Mouse (Mus musculus): ENCODE measurements around the gene Ksr1.

Ksr1 gene

DNA sequence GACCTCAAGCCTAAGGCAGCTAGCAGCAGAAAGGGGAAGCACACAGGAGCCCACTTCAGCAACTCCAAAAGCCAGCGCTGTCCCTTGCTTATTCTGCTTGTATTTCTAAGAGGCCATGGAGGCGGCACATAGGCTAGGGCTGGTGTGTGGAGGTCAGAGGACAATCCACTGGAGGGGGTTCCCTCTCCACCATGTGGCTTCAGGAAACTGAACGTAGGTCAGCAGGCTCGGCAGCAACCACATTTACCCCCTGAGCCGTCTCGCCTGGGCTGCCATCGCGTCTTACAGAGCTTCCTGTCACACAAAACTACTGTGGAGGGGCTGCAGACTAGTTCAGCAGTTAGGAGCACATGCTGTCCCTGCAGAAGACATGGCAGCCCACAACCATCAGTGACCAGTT is 20.4 kb downstream of the Ksr1 start:
- no peak for DNase-seq (ENCODE audit: low read depth)

DNA sequence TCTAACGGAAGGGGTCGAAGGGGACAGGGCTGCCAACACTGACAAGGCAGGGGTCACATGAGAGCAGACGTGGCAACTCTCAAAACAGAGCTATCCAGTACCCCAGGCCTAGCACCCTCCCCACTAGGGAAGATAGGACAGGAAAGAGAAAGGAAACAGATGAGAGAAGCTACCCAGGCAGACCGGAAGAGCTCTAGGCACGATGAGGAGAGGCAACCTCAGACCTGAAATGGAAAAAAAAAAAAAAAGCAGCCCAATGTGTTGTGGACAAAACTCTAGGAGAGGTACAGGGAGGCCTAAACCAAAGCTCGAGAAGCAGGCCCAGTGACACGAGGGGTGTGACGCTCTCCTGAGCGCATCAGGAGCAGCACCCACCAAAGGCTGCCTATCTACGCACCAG is 23.7 kb downstream of the Ksr1 start:
- no peak for DNase-seq (ENCODE audit: low read depth)

DNA sequence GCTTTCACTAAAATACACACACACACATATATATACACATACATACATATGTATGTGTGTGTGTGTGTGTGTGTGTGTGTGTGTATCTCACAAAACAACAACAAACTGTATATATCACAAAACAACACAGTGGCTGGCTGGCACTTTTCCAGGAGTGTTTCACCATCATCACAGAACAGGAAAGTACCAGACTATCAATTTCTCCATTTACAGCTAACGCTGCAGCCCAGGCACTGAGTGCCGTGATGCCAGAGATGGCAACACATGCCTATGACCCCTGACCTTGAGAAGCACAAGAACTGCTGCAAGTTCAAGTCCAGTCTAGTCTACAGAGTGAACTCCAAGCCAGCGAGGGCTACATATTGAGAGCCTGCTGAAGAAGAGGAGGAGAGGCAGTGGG is 26.1 kb downstream of the Ksr1 start:
- DNase-seq (ENCODE audit: low read depth), result no peak

DNA sequence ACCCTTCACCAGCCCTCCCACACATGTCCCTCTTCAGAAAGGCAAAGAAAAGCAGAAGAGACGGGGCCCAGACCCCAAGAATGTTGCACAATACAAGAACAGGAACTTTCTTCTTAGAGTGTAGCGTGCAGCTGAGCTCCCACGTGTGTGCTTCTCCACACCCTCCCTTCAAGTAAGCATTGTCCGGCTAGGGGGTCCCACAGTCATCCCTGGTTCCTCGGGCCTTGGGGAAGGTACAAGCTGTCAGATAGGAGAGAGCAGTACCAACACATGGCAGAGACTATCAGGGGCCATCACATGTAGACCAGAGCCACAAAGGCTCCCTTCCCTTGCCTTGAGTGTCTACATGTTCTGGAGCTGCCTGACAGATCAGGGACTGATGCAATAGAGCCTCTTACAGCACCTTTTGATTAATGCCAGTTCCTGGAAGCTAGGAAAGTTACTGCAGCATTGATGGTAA is 27.3 kb downstream of the Ksr1 start:
- no peak for DNase-seq (ENCODE audit: low read depth)

DNA sequence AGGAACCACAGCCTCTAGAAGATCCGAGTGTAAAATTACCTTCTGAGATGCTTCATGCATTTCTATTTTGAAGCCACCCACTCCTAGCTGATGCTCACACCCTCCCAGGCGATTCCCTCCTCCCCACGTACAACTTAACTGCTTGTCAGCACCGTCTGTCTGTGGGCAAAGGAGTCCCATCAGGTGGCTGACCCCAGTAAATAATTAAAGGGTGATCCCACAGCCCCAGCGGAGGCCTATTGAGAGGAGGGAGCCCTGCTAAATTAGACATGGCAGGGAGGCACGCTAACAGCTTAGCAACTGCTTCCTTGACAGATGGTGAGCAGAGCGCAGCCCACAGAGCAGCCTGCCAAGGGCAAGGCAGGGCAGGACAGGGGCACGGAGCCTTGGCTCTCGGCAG is 29.5 kb downstream of the Ksr1 start:
- no peak for DNase-seq (ENCODE audit: low read depth)

DNA sequence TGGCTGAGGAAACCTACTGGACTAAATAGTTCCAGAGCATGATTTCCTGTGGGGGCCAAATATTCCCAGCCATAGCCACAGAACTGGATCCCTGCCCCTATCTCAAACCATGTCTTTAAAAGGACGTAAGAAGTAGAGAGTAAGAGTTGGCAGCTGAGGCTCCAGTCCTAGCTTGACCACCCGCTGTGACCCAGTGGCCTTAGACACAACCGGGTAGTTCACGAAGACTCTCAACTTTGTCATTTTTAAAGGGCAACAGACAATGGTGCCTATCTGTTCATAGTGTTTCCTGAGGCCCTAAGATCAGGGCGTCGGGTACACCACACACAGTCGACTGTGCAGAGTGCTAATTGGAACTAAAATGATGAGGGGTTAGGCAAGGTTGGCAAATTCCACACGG is 30.5 kb downstream of the Ksr1 start:
- DNase-seq (ENCODE audit: low read depth), result no peak

DNA sequence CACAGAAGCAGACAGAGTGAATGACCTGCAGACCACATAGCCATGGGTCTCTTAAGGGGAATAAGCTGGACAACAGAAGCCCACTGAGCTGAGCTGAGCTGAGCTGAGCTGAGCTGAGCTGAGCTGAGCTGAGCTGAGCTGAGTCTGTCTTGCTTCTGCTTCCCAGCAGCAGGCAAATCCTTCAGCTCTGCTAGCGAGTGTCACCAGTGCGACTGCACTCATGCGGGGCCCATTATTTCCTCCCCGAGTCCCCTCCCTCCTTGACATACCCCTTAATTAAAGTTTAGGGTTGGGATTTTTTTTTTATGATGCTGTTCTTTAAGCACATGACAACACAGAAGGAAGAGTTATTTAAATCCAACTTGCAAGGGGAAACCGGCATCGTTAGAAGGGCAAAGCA is 32.1 kb downstream of the Ksr1 start:
- DNase-seq (ENCODE audit: low read depth), result no peak

DNA sequence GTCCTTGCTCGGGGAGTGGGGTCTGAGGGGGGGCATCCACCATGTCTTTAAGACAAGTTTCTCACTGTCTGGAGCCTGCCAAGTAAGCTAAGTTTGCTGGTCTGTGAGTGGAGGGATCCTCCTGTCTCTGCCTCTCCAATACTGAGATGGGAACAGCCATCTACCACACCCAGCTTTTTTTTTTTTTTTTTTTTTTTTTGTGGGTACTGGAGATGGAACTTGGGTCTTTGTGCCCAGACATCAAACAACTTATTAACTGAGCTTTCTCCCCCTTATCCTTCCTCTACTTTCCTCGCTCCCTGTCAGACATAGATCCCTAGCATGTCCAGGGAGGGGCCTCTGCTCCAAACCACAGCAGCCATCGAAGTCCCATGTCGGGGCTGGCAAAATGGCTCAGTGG is 32.8 kb downstream of the Ksr1 start:
- no peak for DNase-seq (ENCODE audit: low read depth)

DNA sequence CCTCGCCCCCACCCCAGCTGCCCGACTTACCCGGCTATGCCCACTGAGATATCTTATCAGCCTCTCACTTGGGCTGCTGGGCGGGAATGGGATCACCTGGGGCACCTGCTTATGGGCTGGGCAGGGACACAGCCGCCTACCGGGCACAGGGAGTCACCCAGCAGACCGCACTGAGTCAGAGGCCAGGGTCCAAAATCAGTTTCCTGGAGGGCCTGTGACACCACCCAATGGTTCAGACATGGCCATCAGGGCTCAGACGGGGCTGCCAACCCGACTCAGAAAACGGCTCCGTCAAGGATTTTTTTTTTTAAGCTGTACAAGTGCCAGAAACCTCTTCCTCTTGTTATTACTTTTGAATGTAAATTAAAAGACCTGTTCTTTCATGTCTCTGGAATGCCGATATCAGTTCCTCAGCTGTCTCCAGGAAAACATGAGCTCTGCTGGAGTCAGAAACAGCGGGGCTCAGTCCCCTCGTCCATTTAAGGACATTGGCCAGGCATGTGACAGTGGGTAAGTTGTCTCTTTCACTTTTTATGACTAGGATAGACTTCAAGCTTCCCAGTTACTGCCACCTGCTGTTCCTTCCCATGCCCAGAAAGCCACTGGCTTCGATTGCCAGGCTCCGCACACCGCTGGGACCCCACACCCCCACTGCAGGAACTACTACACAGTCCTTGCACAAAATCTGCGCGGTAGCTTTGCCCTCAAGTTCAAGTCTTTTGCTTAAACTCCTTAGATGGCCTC is 33.5 kb downstream of the Ksr1 start:
- DNase-seq (ENCODE audit: low read depth), result no peak

DNA sequence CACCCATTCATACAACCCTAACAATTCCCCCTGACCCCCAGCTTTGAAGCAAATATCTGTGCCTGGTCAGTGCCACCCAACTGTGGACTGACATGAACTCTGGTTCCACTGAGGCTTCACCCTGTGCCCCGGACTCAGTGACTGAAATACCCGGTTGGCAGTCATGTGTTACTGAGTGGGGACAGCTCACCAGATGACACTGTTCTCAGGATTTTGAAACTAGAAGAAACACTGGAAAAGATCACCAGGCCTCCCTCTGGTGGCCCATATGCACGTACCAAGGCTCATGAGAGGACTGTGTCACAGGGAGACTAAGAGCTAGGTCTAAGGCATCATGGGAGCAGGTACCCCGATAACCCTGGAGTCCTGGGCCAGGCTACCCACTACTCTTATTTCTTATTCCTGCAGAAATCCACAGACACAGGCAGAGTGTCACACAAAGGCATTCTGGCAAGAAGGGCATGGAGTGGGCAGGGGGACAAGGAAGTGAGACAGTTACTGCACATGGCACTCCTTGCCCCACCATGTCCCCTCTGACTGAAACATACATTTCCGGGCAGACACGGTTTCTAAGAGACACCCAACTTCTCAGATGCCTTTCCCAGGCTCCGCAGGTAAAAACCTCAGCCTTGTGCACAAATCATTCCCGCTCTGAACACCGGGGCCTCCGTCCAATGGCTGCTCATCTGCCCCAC is 34.2 kb downstream of the Ksr1 start:
- DNase-seq (ENCODE audit: low read depth), result no peak

DNA sequence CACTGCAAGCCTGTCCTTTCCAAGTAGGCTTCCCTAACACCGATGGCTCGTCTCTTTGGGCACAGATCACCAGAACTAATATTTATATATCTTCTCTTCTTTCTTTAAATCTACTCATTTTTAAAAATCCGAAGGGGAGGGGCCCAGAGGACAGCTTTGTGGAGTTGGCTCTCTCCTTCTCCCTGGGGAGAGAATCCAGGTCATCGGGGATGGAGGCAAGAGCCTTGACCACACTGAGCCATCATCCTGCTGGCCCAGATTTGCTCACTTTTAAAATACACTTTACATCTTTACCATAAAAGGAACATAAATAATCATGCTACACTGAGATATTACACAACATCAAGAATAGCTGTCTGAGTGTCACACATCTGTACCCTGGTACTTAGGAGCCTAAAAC is 35.8 kb downstream of the Ksr1 start:
- no peak for DNase-seq (ENCODE audit: low read depth)

DNA sequence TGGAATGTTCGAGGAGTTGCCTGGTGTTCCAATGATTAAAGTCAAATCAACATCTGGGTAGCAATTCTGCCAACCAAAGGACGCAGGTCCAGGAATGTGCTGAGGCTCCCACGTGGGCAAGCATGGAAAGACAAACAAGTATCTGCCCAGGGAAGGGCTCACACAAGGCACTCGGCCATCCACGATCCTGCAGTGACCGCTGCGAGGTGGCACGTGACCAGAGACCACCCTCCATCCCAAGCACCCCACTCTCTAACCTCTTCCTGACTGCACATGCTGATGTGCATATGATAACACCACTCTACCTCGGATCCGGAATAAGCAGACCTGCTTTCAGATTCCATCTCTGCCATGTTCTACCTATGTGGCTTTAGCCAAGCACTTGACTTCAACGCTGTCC is 38.3 kb downstream of the Ksr1 start:
- no peak for DNase-seq (ENCODE audit: low read depth)

DNA sequence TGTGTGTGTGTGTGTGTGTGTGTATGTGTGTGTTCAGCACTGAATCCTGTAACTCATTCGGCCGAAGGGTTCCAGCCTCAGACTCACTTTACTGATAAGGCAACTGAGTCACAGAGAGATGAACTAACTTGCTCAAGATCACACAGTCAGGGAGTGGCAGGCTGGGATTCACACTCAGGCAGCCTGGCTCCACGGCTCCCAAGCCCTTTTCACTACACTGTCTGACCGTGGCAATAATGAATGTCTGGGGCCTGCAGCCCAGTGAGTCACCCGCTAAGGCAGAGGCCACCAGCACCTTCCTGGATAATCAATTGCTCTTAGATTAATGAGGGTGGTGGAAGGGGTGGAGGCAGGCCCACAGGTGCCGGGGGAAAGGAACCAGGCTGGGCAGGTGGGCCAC is 41.2 kb downstream of the Ksr1 start:
- no peak for DNase-seq (ENCODE audit: low read depth)

DNA sequence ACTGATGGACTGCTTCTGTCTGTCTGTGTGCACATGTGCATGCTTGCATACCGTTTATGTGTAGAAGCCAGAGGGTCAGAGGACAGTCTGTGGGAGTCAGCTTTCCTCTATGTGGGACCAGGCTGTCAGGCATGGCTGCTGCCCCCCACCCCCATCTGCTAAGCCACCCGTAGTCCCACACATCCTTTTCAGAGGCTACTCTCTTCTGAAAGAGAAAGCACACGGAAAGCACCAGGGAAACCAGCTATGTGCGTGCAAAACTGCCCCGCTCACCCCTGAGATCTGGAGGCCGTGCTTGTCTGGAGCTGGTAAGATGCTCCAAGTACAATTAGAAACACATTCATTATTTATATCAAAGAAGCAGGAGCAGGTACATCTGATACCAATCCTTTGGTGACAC is 41.7 kb downstream of the Ksr1 start:
- DNase-seq (ENCODE audit: low read depth), result no peak

DNA sequence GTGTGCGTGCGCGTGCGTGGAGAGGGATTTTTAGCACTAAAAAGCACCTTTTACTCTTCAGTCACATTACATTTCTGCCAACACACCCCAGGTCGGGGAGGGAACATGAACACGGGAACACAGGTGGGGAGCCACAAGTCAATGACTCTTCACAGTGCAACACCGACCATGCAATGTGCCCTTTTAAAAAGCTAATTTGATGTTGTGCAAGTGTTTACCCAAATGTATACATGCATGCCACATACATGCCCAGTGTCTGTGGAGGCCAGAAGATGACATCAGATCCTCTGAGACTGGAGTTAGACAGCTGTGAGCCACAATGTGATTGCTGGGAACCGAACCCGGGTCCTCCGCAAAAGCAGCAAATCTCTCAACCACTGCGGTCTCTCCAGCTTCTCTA is 42.1 kb downstream of the Ksr1 start:
- no peak for DNase-seq (ENCODE audit: low read depth)

DNA sequence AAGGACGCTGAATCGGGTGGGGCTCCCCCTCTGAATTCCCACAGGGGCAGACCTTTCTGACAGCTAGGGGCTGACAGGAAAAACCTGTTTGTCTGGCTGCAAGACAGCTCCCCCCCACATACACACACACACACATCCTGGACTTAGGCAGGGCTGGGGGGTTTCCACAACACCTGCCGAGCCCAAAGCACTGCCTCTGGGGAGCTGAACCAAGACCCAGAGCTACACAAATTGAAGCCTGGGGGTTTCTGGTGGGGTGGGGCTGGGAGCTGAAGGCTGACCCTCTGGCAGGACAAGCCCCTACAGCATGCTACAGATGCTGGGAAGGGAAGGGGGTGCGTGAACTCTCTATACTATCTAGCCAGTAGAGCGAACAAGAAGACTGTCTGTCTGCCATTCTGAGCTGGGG is 42.7 kb downstream of the Ksr1 start:
- no peak for DNase-seq (ENCODE audit: low read depth)

DNA sequence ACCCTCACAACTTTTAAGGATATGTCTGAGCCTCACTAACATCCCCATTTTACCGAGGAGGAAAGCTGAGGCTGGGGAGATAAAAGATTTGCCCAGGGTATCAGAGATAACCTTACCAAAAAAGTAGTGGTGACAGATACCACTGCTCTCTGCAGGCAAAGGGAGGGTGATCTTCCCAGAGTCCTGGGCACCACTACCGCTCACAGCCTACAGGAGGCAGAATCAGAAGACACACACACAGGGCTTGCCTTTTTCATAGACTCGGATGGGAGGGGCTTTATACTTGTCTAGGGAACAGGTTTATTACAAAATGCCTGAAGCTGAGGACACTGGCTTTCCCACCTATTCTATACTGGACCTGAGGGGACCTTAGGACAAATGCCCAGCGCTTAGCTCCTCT is 43.9 kb downstream of the Ksr1 start:
- DNase-seq (ENCODE audit: low read depth), result no peak

DNA sequence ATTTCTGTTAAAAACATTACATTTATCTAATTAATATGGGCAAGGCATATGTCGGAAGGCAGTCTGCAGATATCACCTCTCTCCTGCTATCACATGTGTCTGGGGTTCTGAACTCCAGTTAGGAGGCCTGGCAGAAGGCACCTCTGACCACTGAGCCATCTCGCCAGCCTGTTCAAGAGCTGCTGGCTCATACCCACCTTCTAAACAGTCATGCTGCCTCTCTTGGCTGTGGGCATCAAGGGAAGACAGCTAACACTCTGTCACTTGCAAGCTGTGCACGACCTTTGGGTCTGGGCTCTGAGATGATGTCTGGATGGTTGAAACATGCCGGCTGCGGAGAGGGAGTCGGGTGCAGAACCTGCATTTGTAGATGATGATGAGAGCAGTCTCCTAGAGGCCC is 44.6 kb downstream of the Ksr1 start:
- no peak for DNase-seq (ENCODE audit: low read depth)

DNA sequence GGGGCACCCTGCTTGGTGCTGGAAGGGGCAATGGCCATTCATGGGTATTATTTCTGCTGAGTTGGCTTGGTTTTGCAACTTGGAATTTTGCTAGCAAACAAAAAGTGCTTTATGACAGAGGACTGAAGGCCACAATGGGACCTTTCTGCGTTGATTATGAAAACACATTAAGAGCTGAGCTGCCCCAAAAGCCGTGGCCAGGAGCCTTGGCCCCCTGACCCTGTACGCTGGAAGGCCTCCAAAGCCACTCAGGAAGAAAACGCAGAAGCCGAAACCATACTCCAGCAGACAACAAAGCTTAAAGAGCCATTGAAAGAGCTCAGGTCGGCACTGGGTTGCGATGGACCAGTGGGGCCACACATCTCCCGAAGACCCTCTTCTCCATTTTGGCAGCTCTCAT is 47.2 kb downstream of the Ksr1 start:
- DNase-seq (ENCODE audit: low read depth), result no peak

DNA sequence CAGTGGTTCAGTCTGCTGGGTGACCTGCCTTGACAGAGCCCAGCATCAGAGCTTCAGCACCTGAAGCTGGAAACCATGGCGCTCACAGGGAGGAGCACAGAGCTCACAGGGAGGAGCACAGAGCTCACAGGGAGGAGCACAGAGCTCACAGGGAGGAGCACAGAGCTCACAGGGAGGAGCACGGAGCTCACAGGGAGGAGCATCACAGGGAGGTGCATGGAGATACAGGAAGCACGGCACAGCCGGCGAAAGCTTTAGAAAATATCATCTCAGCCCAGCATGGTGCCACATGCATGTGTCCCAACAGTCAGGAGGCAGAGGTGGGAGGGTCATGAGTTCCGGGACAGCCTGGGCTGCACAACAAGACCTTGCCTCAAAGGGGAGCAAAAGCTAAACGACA is 48.5 kb downstream of the Ksr1 start:
- DNase-seq (ENCODE audit: low read depth), result no peak

DNA sequence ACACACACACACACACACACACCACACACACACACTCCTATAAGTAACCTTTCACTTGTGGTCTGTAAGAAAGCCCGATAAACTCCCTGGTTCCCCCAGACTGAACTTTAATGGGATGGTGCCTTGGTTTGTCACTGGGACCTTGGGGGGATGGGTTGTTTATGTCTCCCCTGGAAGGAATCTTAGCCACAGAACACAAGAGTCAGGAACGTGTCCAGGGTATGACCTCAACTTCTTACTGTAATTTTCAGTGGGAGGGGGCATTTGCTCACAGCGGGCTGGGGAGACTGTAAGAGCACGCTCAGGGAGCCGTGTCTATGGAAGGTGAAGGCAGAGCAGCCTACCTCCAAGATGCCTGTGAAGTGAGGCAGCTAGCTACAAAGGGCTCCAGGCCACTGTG is 49.5 kb downstream of the Ksr1 start:
- DNase-seq (ENCODE audit: low read depth), result no peak

DNA sequence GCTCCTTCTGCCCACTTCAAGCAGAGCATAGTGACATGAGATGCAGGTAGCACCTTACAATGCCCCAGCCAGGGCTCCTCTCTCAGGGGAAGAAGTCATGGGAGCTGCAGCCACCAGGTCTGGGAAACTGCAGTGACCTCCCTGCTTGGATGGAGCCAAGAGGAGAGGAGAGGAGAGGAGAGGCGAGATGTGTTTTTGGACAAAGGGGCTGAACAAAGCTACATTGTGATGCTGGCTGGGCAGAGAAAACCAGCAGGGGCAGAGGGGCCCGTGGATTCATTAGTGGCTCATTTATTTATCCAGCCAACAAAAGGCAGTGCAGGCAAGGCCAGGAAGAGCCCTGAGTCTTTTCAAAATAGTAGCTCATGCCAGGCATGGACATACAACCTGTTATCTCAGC is 50.5 kb downstream of the Ksr1 start:
- DNase-seq (ENCODE audit: low read depth), result no peak

DNA sequence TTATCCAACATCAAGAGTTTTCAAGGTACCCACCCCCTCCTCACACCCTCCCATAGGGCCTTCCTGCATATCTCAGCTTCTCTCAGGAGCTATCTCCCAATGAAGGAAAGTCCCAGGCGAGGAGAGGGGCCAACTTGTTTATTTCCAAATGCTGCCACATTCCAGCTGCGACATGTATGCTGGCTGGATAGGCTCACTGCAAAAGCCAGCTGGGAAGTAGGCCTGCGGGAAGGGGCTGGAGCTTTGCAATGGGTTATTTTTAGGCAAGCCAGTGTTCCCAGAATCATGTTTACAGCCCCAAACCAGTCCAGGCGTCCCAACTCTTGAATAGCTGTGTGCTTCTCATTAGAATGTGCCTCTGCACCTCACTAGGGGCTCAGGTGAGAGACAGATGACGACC is 51.5 kb downstream of the Ksr1 start:
- peak; percentile 84 for DNase-seq (ENCODE audit: low read depth)

Measured in fibroblast of lung, adult 2 months (primary cell).